Mouse (Mus musculus): Measurements from ENCODE around the gene Abcc5. TPM values are rescaled to one million over a fixed set of nuclear protein-coding genes. Genes with fewer than 3 reads are reported as not detected.

Gene Abcc5
- polyA plus RNA-seq, 1 experiment from 2014 or later, result 68.8 TPM

DNA sequence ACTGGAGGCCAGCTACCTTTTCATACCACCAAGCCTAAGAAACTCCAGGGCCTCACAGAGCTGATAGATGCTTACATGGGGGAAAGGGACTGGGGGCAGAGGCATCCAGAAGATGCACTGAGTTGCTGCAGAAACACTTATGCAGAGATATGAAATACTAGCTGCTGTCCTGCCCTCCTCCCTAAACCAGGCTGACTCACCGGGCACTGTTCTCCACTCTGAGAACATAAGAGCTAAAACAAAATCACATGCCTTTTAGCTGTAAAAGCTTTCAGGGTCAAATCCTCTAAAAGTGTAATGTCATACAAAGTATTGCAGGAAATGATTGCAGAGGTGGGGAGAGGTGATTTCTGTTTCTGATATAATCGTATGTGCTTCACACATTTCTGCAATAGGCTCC lies 11.0 kb downstream of the Abcc5 start:
- Histone ChIP-seq H3K27ac (ENCODE audit: low read depth, low read length) (no peak overlapping the region), H3K36me3 (ENCODE audit: control insufficient read depth, insufficient read depth, low read length) (no peaks in the 10 kb centered on the region), H3K4me1 (replicated peaks; ENCODE audit: control insufficient read depth, insufficient read depth, low read length) (no peaks in the 10 kb centered on the region), H3K4me2 (ENCODE audit: low read depth, low read length, severe bottlenecking) (no peak overlapping the region), H3K4me3 (ENCODE audit: low read depth, low read length) (no peak overlapping the region), H3K27me3 (ENCODE audit: control insufficient read depth, insufficient read depth, low read length) (no peaks in the 10 kb centered on the region), H3K9ac (ENCODE audit: low read length) (no peak overlapping the region), H3K9me3 (ENCODE audit: control insufficient read depth, low read length) (no peaks in the 10 kb centered on the region)
- no peak for ATAC-seq (replicated peaks; ENCODE audit: low FRiP score)
- WGBS, result 96% methylated on average over 2 of the region's 2 CpGs
- DNase-seq (ENCODE audit: low spot score), result no peak

GRCm38 (mm10) chr16:20413870-20414331 lies 12.3 kb downstream of the Abcc5 start:
- Histone ChIP-seq H3K9ac (ENCODE audit: low read length) (no peak overlapping the region), H3K36me3 (ENCODE audit: control insufficient read depth, insufficient read depth, low read length) (no peaks in the 10 kb centered on the region), H3K27me3 (ENCODE audit: control insufficient read depth, insufficient read depth, low read length) (no peaks in the 10 kb centered on the region), H3K4me1 (replicated peaks; ENCODE audit: control insufficient read depth, insufficient read depth, low read length) (no peaks in the 10 kb centered on the region), H3K9me3 (ENCODE audit: control insufficient read depth, low read length) (no peaks in the 10 kb centered on the region), H3K4me3 (ENCODE audit: low read depth, low read length) (no peak overlapping the region), H3K27ac (ENCODE audit: low read depth, low read length) (no peak overlapping the region), H3K4me2 (ENCODE audit: low read depth, low read length, severe bottlenecking) (no peak overlapping the region)
- WGBS, result 79% methylated on average over 2 of the region's 2 CpGs
- ATAC-seq (replicated peaks; ENCODE audit: low FRiP score) (no peak), DNase-seq (ENCODE audit: low spot score) (no peak)

DNA sequence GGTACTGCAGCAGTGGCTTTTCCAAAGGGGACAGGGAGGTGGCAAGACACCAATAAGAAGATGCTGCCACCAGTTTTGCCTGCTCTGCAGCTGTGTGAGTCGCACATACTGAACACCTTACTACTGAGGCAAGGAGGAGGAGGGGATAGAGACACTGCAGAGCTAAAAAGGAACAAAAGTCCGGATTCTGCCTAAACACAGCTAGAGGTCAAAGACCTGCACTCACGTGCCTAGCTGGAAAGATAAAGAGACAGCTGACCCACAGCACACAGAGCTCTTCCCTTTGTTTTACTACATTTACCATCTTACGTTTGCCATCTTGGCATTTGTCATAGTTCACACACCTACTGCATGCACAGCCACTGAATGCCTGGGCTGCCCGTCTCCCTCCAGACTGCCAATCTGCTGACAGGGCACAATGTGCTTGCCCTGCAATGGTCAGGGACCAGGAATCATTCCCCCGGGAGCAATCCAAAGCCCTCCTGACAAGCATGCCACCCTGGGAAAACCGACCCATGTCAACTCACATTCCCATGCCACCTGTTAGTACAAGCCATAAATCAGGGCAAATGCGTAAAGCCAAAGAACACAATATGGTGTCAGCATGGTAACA lies 14.1 kb downstream of the Abcc5 start:
- Histone ChIP-seq H3K9ac (ENCODE audit: low read length) (no peak overlapping the region), H3K4me2 (ENCODE audit: low read depth, low read length, severe bottlenecking) (no peak overlapping the region), H3K36me3 (ENCODE audit: control insufficient read depth, insufficient read depth, low read length) (no peaks in the 10 kb centered on the region), H3K9me3 (ENCODE audit: control insufficient read depth, low read length) (no peaks in the 10 kb centered on the region), H3K4me3 (ENCODE audit: low read depth, low read length) (no peak overlapping the region), H3K27ac (ENCODE audit: low read depth, low read length) (no peak overlapping the region), H3K27me3 (ENCODE audit: control insufficient read depth, insufficient read depth, low read length) (no peaks in the 10 kb centered on the region), H3K4me1 (replicated peaks; ENCODE audit: control insufficient read depth, insufficient read depth, low read length) (no peaks in the 10 kb centered on the region)
- ATAC-seq (replicated peaks; ENCODE audit: low FRiP score), result no peak
- 84% methylated on average over 8 of the region's 8 CpGs for WGBS
- DNase-seq (ENCODE audit: low spot score), result no peak

DNA sequence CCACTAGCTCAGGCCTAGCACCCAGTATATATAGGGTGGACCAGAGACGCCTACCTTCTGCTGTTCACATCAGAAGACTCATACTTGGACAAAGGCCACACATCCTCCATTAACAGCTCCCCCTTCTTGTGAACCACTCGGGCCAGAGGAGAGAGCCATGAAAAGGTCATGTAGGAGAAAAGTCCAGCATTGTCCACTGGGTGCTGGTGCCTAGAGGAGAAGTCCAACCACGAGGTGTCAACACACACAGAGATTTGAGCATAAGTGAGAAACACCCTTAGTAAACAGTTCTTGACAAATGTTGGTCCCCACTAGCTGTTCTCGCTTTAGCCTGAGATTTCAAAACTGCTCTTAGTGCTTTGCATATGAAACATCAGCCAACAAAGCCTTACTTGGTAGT lies 20.9 kb downstream of the Abcc5 start:
- H3K9me3 ChIP-seq (ENCODE audit: control insufficient read depth, low read length), result no peaks in the 10 kb centered on the region
- no peak for DNase-seq (ENCODE audit: low spot score)
- no peak overlapping the region for H3K4me2 ChIP-seq (ENCODE audit: low read depth, low read length, severe bottlenecking)
- no peaks in the 10 kb centered on the region for H3K36me3 ChIP-seq (ENCODE audit: control insufficient read depth, insufficient read depth, low read length)
- 95% methylated on average over 4 of the region's 4 CpGs for WGBS
- no peak overlapping the region for H3K4me3 ChIP-seq (ENCODE audit: low read depth, low read length)
- H3K9ac ChIP-seq (ENCODE audit: low read length), result no peak overlapping the region
- H3K27ac ChIP-seq (ENCODE audit: low read depth, low read length), result no peak overlapping the region
- ATAC-seq (replicated peaks; ENCODE audit: low FRiP score), result no peak
- H3K27me3 ChIP-seq (ENCODE audit: control insufficient read depth, insufficient read depth, low read length), result no peaks in the 10 kb centered on the region
- no peaks in the 10 kb centered on the region for H3K4me1 ChIP-seq (replicated peaks; ENCODE audit: control insufficient read depth, insufficient read depth, low read length)

DNA sequence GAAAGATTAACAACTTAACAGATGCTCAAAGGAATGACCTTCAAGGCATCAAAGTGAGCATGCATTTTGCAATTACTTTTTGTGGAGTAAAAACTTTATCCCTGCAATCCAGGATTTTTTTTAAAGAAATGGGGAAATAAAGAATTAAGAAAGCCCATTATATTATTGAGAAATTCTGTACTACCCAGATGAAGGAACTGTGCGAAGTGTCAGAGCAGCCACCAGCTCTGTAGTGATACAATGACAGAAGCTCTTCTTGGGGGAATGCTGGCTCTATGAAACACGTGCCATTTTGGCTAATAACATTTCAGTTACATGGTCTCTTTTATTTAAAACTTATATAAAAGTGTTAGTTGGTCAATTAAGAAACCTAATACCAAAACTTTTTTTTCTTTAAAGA lies 22.9 kb downstream of the Abcc5 start:
- Histone ChIP-seq H3K27ac (ENCODE audit: low read depth, low read length) (no peak overlapping the region), H3K9ac (ENCODE audit: low read length) (no peak overlapping the region), H3K27me3 (ENCODE audit: control insufficient read depth, insufficient read depth, low read length) (no peaks in the 10 kb centered on the region), H3K4me3 (ENCODE audit: low read depth, low read length) (no peak overlapping the region), H3K36me3 (ENCODE audit: control insufficient read depth, insufficient read depth, low read length) (no peaks in the 10 kb centered on the region), H3K4me2 (ENCODE audit: low read depth, low read length, severe bottlenecking) (no peak overlapping the region), H3K4me1 (replicated peaks; ENCODE audit: control insufficient read depth, insufficient read depth, low read length) (no peaks in the 10 kb centered on the region), H3K9me3 (ENCODE audit: control insufficient read depth, low read length) (no peaks in the 10 kb centered on the region)
- DNase-seq (ENCODE audit: low spot score), result no peak
- 91% methylated on average over 2 of the region's 2 CpGs for WGBS
- ATAC-seq (replicated peaks; ENCODE audit: low FRiP score), result no peak

DNA sequence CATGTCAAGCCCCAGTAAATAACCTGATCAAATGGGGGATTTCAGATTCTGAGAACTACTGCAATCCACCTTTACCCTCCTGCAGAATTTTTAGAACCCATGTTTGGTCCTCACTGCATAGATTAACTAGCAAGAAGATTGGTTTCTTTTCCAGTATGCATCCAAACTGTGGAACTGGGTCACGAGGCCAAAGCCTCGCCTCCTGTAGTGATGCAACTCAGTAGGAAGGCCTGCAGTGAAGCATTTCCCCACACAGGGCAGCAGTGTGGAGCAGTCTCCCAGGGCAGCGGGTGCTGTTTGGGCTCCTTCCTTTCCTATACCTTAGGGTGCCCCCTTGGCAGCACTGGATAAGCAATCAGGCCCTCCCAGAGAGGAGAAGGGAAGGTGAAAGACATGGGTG lies 24.6 kb downstream of the Abcc5 start:
- 91% methylated on average over 3 of the region's 3 CpGs for WGBS
- no peak overlapping the region for H3K4me3 ChIP-seq (ENCODE audit: low read depth, low read length)
- H3K4me2 ChIP-seq (ENCODE audit: low read depth, low read length, severe bottlenecking), result no peak overlapping the region
- H3K27me3 ChIP-seq (ENCODE audit: control insufficient read depth, insufficient read depth, low read length), result no peaks in the 10 kb centered on the region
- H3K9me3 ChIP-seq (ENCODE audit: control insufficient read depth, low read length), result no peaks in the 10 kb centered on the region
- no peaks in the 10 kb centered on the region for H3K4me1 ChIP-seq (replicated peaks; ENCODE audit: control insufficient read depth, insufficient read depth, low read length)
- no peak overlapping the region for H3K27ac ChIP-seq (ENCODE audit: low read depth, low read length)
- DNase-seq (ENCODE audit: low spot score) (no peak), ATAC-seq (replicated peaks; ENCODE audit: low FRiP score) (no peak)
- H3K9ac ChIP-seq (ENCODE audit: low read length), result no peak overlapping the region
- H3K36me3 ChIP-seq (ENCODE audit: control insufficient read depth, insufficient read depth, low read length), result no peaks in the 10 kb centered on the region; the same call in 1 of the 2 replicates

GRCm38 (mm10) chr16:20400707-20401591 lies 25.2 kb downstream of the Abcc5 start:
- no peaks in the 10 kb centered on the region for H3K27me3 ChIP-seq (ENCODE audit: control insufficient read depth, insufficient read depth, low read length)
- H3K4me2 ChIP-seq (ENCODE audit: low read depth, low read length, severe bottlenecking), result no peak overlapping the region
- no peak overlapping the region for H3K4me3 ChIP-seq (ENCODE audit: low read depth, low read length)
- H3K27ac ChIP-seq (ENCODE audit: low read depth, low read length), result no peak overlapping the region
- H3K4me1 ChIP-seq (replicated peaks; ENCODE audit: control insufficient read depth, insufficient read depth, low read length), result no peaks in the 10 kb centered on the region
- H3K9ac ChIP-seq (ENCODE audit: low read length), result no peak overlapping the region
- no peak for DNase-seq (ENCODE audit: low spot score)
- H3K9me3 ChIP-seq (ENCODE audit: control insufficient read depth, low read length), result no peaks in the 10 kb centered on the region
- WGBS, result 95% methylated on average over 12 of the region's 12 CpGs
- ATAC-seq (replicated peaks; ENCODE audit: low FRiP score), result no peak
- peaks cover 2% of the 10 kb centered on the region; the same call in 1 of the 2 replicates for H3K36me3 ChIP-seq (ENCODE audit: control insufficient read depth, insufficient read depth, low read length)

DNA sequence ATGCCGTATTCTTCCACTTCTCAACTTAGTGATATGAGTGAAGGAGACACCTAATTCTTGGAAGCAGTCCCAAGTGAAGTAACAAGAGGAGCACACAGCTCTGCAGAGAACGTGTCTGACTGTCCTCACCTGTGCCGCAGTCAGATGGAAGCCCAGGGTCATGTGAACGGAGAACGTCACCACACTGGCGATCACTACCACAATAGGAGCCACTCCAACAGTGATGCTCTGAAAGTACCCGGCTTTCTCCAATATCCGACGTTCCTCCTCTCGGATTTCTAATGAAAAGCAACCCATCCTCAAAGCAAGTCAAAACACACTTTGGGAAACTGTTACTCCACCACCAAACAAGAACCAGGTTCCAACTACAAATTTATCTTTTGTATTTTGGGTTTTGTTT lies 29.3 kb downstream of the Abcc5 start:
- Histone ChIP-seq H3K4me2 (ENCODE audit: low read depth, low read length, severe bottlenecking) (no peak overlapping the region), H3K9me3 (ENCODE audit: control insufficient read depth, low read length) (no peaks in the 10 kb centered on the region), H3K27ac (ENCODE audit: low read depth, low read length) (no peak overlapping the region), H3K36me3 (ENCODE audit: control insufficient read depth, insufficient read depth, low read length) (peaks cover 2% of the 10 kb centered on the region; the same call in 1 of the 2 replicates), H3K4me3 (ENCODE audit: low read depth, low read length) (no peak overlapping the region), H3K4me1 (replicated peaks; ENCODE audit: control insufficient read depth, insufficient read depth, low read length) (no peaks in the 10 kb centered on the region), H3K27me3 (ENCODE audit: control insufficient read depth, insufficient read depth, low read length) (no peaks in the 10 kb centered on the region), H3K9ac (ENCODE audit: low read length) (no peak overlapping the region)
- DNase-seq (ENCODE audit: low spot score) (no peak), ATAC-seq (replicated peaks; ENCODE audit: low FRiP score) (no peak)
- WGBS, result 93% methylated on average over 10 of the region's 10 CpGs

All from forebrain, embryonic 11.5 days (tissue).